Mouse (Mus musculus) NIH3T3 (cell line): ENCODE measurements around the gene Tnrc6b.
A peak's percentile ranks its signal among the peaks of the same experiment; 100 is the strongest.

ENCODE experiments used
- DNase-seq: peaks from one replicate; pipeline ENCODE4 v3.0.0-alpha.2; 2012; ENCODE audit warnings: low read depth

The Tnrc6b gene

GRCm38 (mm10) chr15:80974311-80974710 is 263.2 kb downstream of the Tnrc6b start:
- DNase-seq: no peak

- DNase-seq: no peak
These were observed 264.6 kb downstream of the Tnrc6b start for GRCm38 (mm10) chr15:80975666-80976065.

GRCm38 (mm10) chr15:80977620-80978334 is 266.7 kb downstream of the Tnrc6b start, which contains the start of gene Sgsm3:
TSS of gene Sgsm3 (plus strand) at chr15:80977765.
- DNase-seq: peak; percentile 92

GRCm38 (mm10) chr15:80979611-80980010 is 268.5 kb downstream of the Tnrc6b start:
- DNase-seq: peak; percentile 11

GRCm38 (mm10) chr15:80981176-80981575 is 270.1 kb downstream of the Tnrc6b start:
- no peak for DNase-seq

- DNase-seq: no peak
These were observed 272.2 kb downstream of the Tnrc6b start for GRCm38 (mm10) chr15:80983264-80983663.

- no peak for DNase-seq
These were observed 277.2 kb downstream of the Tnrc6b start for GRCm38 (mm10) chr15:80988331-80988730.

GRCm38 (mm10) chr15:80989712-80990111 is 278.6 kb downstream of the Tnrc6b start:
- no peak for DNase-seq
